Mouse (Mus musculus): ENCODE results near the gene Uhrf1bp1l.

Gene Uhrf1bp1l

GRCm38 (mm10) chr10:89850951-89851350, 106.2 kb downstream of the Uhrf1bp1l start:
- no peak for DNase-seq (ENCODE audit: low spot score)

GRCm38 (mm10) chr10:89855251-89855875, 110.6 kb downstream of the Uhrf1bp1l start:
- no peak for DNase-seq (ENCODE audit: low spot score)

GRCm38 (mm10) chr10:89856286-89856685, 111.5 kb downstream of the Uhrf1bp1l start:
- DNase-seq (ENCODE audit: low spot score): no peak

GRCm38 (mm10) chr10:89868211-89868610, 123.4 kb downstream of the Uhrf1bp1l start:
- DNase-seq (ENCODE audit: low spot score): no peak

- DNase-seq (ENCODE audit: low spot score): no peak
Measured at GRCm38 (mm10) chr10:89868836-89869235, 124.0 kb downstream of the Uhrf1bp1l start.
